Mouse (Mus musculus) heart, embryonic 10.5 days (tissue): ENCODE results near the gene Vsig8. TPM values are rescaled to one million over a fixed set of nuclear protein-coding genes. Genes with fewer than 3 reads are reported as not detected.

ENCODE experiments used
- DNase-seq: peaks from one replicate; pipeline ENCODE4 v3.0.0-alpha.2; 2017; ENCODE audit warnings: low spot score
- H3K27ac ChIP-seq: fragments of 300-500 bp; sonication (generic); 2 replicates; pipeline ENCODE4 v1.5.1; 2016; ENCODE audit warnings: mild to moderate bottlenecking
- H3K27me3 ChIP-seq: fragments of 300-500 bp; sonication (generic); 2 replicates; pipeline ENCODE4 v1.6.1; 2016; ENCODE audit warnings: mild to moderate bottlenecking; ENCODE audit not compliant: poor library complexity, insufficient read depth, severe bottlenecking
- H3K36me3 ChIP-seq: fragments of 300-500 bp; sonication (generic); 2 replicates; pipeline ENCODE4 v1.6.1; 2016; ENCODE audit warnings: mild to moderate bottlenecking, moderate library complexity
- H3K4me1 ChIP-seq: fragments of 300-500 bp; sonication (generic); 2 replicates; pipeline ENCODE4 v1.6.1; 2016; ENCODE audit warnings: mild to moderate bottlenecking
- H3K4me3 ChIP-seq: fragments of 300-500 bp; sonication (generic); 2 replicates; pipeline ENCODE4 v1.5.1; 2016; ENCODE audit warnings: mild to moderate bottlenecking, moderate library complexity
- H3K9me3 ChIP-seq: fragments of 300-500 bp; sonication (generic); 2 replicates; pipeline ENCODE4 v1.6.1; 2016; ENCODE audit warnings: mild to moderate bottlenecking, moderate library complexity
- WGBS: fragments of 180-500 bp; shearing (Covaris S2); methylation state at CpG from one replicate; pipeline ENCODE4 v1.1.7; 2016; 5-methylcytosine and 5-hydroxymethylcytosine counted together
- polyA plus RNA-seq: library from polyadenylated mRNA; unstranded; fragments of >200 nt; fragmentation: Nextera tagmentation; extraction: Ambion mirVana; gene quantifications from 2 replicates; pipeline ENCODE4 v1.2.1, GENCODE M21; 2016

Gene Vsig8
- polyA plus RNA-seq, 1 experiment from 2014 or later: not detected

DNA sequence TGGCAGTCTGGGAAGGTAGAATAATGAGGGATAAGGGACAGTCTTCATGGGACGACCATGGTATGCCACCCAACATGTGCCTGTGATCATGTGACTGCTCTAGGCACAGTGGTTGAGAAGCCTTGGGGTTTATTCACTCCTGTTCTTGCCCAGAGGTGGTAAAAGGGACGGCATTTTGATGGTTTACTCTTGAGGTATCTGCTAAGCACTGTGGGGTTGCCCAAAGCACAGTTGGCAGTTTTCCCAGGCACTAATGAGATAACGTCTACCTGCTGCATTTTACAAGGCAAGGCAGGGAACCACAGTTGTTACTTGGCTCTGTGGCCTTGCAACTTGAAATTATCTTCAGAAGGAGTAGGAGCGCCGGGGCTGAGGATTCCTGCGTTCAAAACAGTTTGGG lies 15.9 kb upstream of the Vsig8 start:
- no peak for DNase-seq
- Histone ChIP-seq H3K4me1 (no peaks in the 10 kb centered on the region), H3K9me3 (no peaks in the 10 kb centered on the region), H3K27me3 (peaks cover 39% of the 10 kb centered on the region), H3K27ac (no peak overlapping the region), H3K4me3 (no peak overlapping the region), H3K36me3 (no peaks in the 10 kb centered on the region)
- WGBS: 54% methylated on average over 6 of the region's 6 CpGs

DNA sequence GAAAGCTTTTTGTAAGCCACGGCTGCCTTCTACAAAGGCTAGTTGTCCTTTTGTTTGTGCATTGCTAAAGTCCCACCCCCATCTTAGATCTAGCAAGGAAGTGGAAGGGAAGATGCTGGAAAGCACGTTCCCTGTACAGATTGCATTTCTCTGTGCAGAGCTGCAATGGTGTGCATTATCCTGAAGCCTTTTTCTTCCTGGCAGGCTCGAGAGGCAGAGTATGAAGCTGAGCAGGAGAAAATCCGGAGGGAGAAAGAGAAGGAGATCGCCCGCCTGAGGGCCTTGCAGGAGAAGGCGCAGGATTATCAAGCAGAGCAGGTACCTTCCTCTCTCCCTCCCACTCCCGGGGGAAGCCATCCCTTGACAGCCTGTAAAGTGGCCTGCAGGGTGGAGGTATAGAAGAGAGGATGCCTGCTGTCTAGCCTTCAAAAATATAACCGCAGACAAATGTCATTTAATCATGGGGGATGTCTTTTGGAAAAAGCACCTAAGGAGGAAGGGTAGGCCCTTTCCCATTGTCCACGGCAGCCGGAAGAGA lies 15.4 kb upstream of the Vsig8 start:
- Histone ChIP-seq H3K36me3 (no peaks in the 10 kb centered on the region), H3K9me3 (no peaks in the 10 kb centered on the region), H3K27me3 (peaks cover 40% of the 10 kb centered on the region), H3K27ac (no peak overlapping the region), H3K4me3 (no peak overlapping the region), H3K4me1 (no peaks in the 10 kb centered on the region)
- 50% methylated on average over 11 of the region's 11 CpGs for WGBS
- no peak for DNase-seq

DNA sequence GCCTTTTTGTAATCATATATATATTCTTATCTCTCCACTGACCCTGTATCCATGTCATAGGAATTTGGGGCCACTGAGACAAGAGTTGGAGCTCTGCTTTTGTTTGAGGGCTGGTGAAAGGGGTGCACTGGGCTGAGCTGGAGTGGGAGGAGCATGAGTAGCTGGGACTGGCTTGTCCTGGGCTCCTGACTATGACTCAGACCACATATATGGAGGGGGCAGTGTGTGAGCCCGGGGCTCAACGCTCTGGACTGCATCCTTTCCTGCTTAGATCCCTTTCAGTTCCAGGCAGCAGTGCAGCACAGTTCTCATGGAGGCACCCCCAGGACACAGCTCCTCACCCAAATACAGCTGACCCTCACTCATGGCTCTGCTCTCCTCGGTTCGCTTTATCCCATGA lies 9.7 kb upstream of the Vsig8 start:
- Histone ChIP-seq H3K9me3 (no peaks in the 10 kb centered on the region), H3K27me3 (peaks cover 26% of the 10 kb centered on the region), H3K4me3 (no peak overlapping the region), H3K36me3 (no peaks in the 10 kb centered on the region), H3K27ac (no peak overlapping the region), H3K4me1 (peaks cover 25% of the 10 kb centered on the region)
- DNase-seq: no peak
- WGBS: 71% methylated on average over 4 of the region's 4 CpGs

DNA sequence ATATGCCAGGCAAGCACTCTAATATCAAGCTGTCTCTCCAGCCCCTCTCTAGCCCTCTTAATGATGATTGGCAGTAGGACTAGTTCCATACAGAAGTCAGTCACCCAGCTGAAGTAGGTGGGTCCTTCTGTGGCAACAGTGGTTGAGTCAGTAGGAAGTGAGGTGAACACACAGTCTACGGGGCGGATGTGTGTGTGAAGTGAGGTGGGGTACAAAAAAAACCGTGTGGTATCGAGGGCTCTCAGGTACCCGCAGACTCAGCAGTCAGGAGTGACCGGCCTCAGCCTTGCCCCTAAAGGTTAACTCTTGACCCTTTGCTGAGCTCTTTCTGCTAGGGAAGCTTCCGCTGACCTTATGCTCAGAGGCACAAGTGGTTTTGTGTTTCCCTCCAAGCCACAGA lies 7.2 kb upstream of the Vsig8 start:
- Histone ChIP-seq H3K27me3 (peaks cover 27% of the 10 kb centered on the region; the same call in 1 of the 2 replicates), H3K9me3 (no peaks in the 10 kb centered on the region), H3K36me3 (no peaks in the 10 kb centered on the region), H3K27ac (no peak overlapping the region), H3K4me1 (peaks cover 38% of the 10 kb centered on the region), H3K4me3 (no peak overlapping the region)
- WGBS: 50% methylated on average over 7 of the region's 7 CpGs
- no peak for DNase-seq

DNA sequence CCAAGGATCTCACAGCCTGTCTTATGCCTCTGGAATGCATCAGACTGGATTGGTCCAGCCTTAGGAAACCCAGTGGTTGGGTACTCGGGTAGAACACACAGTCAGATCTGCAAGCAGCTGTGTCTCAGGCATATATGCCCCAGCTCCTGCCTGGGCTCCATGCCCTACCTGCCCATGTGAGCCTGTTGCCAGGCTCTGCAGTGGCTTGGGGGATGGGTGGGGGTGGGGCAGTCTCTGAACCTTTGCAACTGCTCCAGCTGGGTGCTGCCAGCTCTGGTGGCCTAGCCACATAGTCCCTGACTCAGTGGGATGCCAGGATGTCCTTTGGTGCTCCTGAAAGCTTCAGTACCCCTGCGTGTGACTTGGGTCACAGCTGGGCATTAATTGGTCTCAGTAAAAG lies 6.4 kb upstream of the Vsig8 start:
- Histone ChIP-seq H3K4me1 (peaks cover 38% of the 10 kb centered on the region), H3K4me3 (no peak overlapping the region; the same call in 1 of the 2 replicates), H3K9me3 (no peaks in the 10 kb centered on the region), H3K36me3 (no peaks in the 10 kb centered on the region), H3K27ac (no peak overlapping the region; the same call in 1 of the 2 replicates), H3K27me3 (peaks cover 27% of the 10 kb centered on the region; the same call in 1 of the 2 replicates)
- DNase-seq: no peak
- WGBS: 17% methylated on average over 2 of the region's 2 CpGs

DNA sequence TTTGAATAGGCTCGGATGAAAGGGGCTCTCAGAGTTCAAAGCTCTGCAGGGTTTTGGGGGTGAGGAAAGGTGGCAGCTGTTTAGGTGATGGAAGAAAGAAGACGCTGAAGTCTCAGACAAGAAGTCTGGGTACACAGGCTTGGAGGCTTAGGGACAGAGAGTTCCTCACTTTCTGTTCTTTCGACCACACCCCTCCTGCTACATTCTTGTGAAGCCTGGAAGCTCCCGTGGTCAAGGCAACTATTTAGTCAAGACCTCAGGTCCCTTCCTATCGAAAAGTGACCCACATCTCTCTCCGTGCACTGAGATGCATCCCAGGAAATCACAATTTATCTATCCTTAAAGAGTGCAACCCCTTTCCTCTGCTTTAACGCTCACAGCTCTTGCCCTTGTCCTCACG lies 6.0 kb upstream of the Vsig8 start:
- no peaks in the 10 kb centered on the region for H3K9me3 ChIP-seq
- 3% methylated on average over 8 of the region's 8 CpGs for WGBS
- peak overlapping the region; percentile 69 for H3K27ac ChIP-seq
- H3K4me1 ChIP-seq: peaks cover 38% of the 10 kb centered on the region
- H3K27me3 ChIP-seq: peaks cover 29% of the 10 kb centered on the region; the same call in 1 of the 2 replicates
- peak overlapping the region; percentile 62 for H3K4me3 ChIP-seq
- DNase-seq: no peak
- no peaks in the 10 kb centered on the region for H3K36me3 ChIP-seq

DNA sequence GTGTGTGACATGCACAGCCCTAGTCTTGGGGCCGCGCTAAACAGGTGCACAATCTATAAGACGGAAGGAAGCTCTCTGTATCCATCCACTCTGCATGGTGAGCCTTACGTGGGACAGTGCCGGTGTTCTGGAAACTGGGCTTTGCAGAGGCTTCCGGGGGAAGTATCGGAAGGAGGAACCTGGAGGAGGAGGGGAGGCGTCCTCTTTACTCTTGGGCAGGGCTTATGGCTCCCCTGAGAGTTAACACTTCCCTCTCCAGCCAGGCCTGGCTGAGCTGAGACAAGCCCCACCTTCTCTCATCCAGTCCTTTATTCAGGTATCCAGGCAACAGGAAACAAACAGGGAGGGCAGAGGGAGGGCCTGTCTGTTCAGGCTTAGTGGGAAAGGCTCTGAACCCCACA lies 5.2 kb upstream of the Vsig8 start:
- Histone ChIP-seq H3K9me3 (no peaks in the 10 kb centered on the region), H3K36me3 (no peaks in the 10 kb centered on the region), H3K27ac (peak overlapping the region; percentile 69), H3K27me3 (peaks cover 32% of the 10 kb centered on the region; the same call in 1 of the 2 replicates), H3K4me1 (peaks cover 38% of the 10 kb centered on the region), H3K4me3 (peak overlapping the region; percentile 62)
- DNase-seq: peak; percentile 90
- 1% methylated on average over 8 of the region's 8 CpGs for WGBS

DNA sequence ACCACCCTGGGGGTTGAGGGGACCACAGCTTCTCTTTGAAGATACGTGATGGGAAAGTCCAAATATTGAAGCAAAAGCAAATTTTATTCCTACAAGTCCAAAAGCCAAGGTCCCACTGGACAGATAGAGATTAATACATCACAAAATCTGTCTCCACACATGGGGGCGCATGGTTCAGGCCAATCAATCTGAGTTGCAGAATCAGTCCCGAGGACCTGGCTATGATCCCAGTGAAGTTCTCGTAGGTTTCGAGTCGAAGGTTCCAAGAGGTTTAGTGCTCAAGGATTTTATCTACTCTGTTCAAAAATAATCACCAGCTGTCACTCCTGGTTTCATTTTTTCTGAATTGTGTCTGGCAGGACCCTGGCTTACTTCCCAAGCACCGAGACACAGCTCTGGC lies 4.7 kb upstream of the Vsig8 start:
- H3K4me3 ChIP-seq: peak overlapping the region; percentile 62
- DNase-seq: no peak
- H3K27me3 ChIP-seq: peaks cover 37% of the 10 kb centered on the region
- H3K36me3 ChIP-seq: no peaks in the 10 kb centered on the region
- no peaks in the 10 kb centered on the region for H3K9me3 ChIP-seq
- H3K27ac ChIP-seq: 0 out of 2 replicates have a peak overlapping the region, but pooled peaks have one; percentile 69
- 43% methylated on average over 7 of the region's 7 CpGs for WGBS
- H3K4me1 ChIP-seq: peaks cover 38% of the 10 kb centered on the region

DNA sequence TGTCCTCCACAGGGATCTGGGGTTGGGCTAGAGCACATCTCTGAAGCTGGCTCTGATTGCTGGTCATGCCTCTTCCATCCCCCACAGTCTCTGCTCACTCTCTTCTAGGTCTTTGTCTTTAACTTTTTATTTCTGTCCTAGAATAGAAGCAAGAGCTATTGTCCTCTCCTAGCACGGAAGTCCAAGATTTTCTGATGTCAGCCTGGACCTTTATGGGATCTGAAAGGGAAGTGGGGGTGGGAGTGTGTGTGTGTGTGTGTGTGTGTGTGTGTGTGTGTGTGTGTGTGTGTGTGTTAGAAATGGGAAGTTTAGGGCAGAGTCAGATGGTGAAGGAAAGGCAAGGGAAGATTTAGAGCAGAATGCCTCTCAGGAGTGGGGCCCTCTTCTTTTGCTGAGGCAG lies 3.1 kb upstream of the Vsig8 start:
- 60% methylated on average over 1 of the region's 1 CpGs for WGBS
- H3K4me3 ChIP-seq: no peak overlapping the region
- peaks cover 35% of the 10 kb centered on the region for H3K4me1 ChIP-seq
- H3K27ac ChIP-seq: no peak overlapping the region
- no peak for DNase-seq
- H3K9me3 ChIP-seq: no peaks in the 10 kb centered on the region
- no peaks in the 10 kb centered on the region for H3K36me3 ChIP-seq
- H3K27me3 ChIP-seq: peaks cover 53% of the 10 kb centered on the region

DNA sequence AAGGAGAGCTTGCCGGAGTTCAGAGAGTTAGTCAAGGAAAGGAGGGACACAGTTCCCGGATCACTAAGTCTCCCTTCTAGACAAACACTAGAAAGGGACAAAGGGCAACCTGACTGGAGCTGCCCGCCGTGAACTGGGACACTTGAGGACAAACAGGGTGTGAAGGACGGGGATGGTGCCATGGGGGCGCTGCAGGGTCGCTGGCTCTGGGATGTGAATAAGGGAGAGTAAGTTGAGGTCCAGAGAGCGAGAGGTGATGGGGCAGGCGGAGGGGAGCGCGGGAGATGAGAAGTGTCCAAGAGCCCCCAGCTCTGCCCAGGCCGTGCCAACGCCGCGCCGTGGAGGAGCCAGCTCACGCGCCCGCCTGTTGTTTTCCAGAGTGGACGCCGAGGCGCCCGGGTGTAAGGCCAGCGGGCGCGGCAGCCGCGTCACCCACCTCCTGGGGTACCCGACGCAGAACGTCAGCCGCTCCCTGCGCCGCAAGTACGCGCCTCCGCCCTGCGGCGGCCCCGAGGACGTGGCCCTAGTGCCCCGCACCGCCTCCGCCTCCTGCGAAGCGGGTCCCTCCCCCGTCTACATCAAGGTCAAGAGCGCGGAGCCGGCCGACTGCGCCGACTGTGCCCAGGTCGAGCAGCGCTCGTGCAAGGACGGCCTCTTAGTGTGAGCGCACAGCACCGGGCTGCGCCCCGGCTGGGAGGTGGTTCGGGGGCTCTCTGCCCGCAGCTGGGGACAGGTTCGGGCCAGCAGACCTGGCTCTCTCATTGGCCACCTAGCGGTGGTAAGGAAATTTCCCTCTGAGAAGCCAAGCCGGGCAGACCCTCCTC lies 7.1 kb downstream of the Vsig8 start:
- peaks cover 73% of the 10 kb centered on the region for H3K27me3 ChIP-seq
- H3K9me3 ChIP-seq: no peaks in the 10 kb centered on the region
- no peaks in the 10 kb centered on the region for H3K36me3 ChIP-seq
- DNase-seq: peak; percentile 88
- H3K4me3 ChIP-seq: peak overlapping the region; percentile 84
- H3K27ac ChIP-seq: peak overlapping the region; percentile 88
- under 1% methylated on average over 66 of the region's 66 CpGs for WGBS
- H3K4me1 ChIP-seq: peaks cover 26% of the 10 kb centered on the region

DNA sequence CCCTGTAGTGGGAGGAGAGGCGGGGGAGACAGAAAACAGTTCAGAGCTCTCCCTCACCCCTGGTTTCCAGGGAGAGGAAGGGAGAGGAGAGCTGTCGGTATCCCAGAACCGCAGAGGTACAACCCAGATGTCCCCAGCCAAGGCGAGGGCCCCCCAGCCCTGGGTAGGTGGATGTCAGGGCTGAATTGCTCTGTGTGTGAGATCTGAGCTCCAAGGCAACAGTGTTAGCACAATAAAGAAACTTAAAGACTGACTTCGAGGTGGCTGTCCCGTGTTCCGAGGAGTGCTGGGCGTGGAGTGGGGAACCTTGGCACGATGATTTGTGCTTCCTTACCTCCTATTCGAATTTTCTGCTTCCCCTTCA lies 7.7 kb downstream of the Vsig8 start:
- WGBS: 4% methylated on average over 9 of the region's 10 CpGs
- peak overlapping the region; percentile 84 for H3K4me3 ChIP-seq
- peak overlapping the region; percentile 88 for H3K27ac ChIP-seq
- DNase-seq: no peak
- H3K27me3 ChIP-seq: peaks cover 68% of the 10 kb centered on the region
- peaks cover 28% of the 10 kb centered on the region for H3K4me1 ChIP-seq
- no peaks in the 10 kb centered on the region for H3K9me3 ChIP-seq
- no peaks in the 10 kb centered on the region for H3K36me3 ChIP-seq

DNA sequence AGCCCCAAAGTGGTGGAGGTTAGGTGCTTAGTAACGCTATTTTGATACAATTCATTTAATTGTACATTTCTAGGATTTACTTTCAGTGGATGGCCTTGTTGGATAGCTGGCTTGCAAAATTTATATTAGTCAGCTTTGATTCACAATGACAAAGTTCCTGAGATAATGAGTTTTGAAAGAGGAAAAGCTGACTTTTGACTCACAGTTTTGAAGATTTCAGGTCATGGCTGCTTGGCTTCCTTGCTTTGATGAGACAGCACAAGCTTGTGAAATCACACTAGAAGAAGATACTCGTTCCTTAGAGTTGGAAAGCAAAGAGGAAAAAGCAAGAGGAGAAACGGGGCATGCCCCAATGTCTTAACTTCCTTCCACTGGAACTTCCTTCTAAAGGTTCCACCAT lies 10.4 kb downstream of the Vsig8 start:
- H3K36me3 ChIP-seq: no peaks in the 10 kb centered on the region
- peaks cover 28% of the 10 kb centered on the region for H3K4me1 ChIP-seq
- H3K9me3 ChIP-seq: no peaks in the 10 kb centered on the region
- peaks cover 42% of the 10 kb centered on the region for H3K27me3 ChIP-seq
- DNase-seq: no peak
- WGBS: 59% methylated on average over 3 of the region's 3 CpGs
- H3K4me3 ChIP-seq: no peak overlapping the region
- no peak overlapping the region for H3K27ac ChIP-seq

DNA sequence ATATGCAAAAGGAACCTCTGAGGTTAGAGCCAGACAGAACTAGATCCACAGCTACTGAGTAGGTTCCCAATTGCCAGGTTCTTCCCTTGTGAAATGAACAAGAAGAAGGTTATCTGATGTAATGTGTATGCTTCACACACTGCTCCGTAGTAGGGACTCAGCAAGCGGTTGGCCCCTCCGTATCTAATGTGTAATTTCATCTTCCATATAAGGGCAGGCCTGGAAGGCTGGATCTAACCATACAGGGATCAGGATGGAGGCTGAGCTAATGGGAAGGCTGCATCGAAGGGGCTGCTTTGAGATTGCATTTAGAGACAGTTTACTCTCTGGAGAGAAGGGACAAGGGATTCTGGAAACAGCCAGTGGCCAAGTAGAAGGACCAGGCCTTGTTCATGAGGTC lies 12.0 kb downstream of the Vsig8 start:
- no peak for DNase-seq
- Histone ChIP-seq H3K4me1 (peaks cover 16% of the 10 kb centered on the region), H3K27ac (no peak overlapping the region), H3K27me3 (peaks cover 26% of the 10 kb centered on the region), H3K4me3 (no peak overlapping the region), H3K36me3 (no peaks in the 10 kb centered on the region), H3K9me3 (no peaks in the 10 kb centered on the region)
- 50% methylated on average over 4 of the region's 4 CpGs for WGBS
